Mouse (Mus musculus) kidney, adult 2 months (tissue): ENCODE results near the gene Sesn2.
A peak's percentile ranks its signal among the peaks of the same experiment; 100 is the strongest.

Experiments
- CTCF ChIP-seq: fragments of 200-500 bp; conservative IDR thresholded peaks from 2 replicates; pipeline ENCODE4 v1.5.1; 2011; ENCODE audit warnings: low read depth, mild to moderate bottlenecking, control low read depth, low read length, moderate library complexity, mixed read lengths; ENCODE audit not compliant: insufficient read depth, insufficient read length
- POLR2A ChIP-seq: fragments of 200-500 bp; IDR thresholded peaks from one replicate; pipeline ENCODE4 v1.6.1; 2011; ENCODE audit warnings: low read depth, low read length, control low read depth

DNA sequence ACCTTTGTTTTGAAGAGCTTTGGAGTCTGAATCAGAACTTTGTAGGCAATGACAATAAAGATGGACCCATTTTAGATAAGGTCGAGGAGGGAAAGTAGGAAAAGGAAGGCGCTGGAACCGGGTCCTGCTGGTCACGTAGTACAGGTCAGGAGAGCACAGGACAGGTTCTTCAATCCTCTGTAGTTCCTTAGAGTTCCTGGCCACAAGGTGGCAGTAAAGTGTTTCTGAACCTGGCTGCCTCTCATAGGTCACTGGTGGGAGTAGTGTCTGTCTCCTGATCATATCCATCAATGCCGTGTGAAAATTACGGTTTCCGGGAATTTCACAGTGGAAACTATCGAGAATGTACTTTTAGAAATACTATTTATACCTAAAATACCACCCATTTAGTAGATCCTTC is 35.5 kb upstream of the Sesn2 start:
- TF ChIP-seq POLR2A, result no peak
- peak; percentile 72 for TF ChIP-seq CTCF
